Mouse (Mus musculus) heart, embryonic 12.5 days (tissue): ENCODE data around the gene Sec16a. TPM values are rescaled to one million over a fixed set of nuclear protein-coding genes. Genes with fewer than 3 reads are reported as not detected.

Experiments
- ATAC-seq: fragments of 200-750 bp; cut with Nextera tagmentation; 2 replicates; pipeline ENCODE4 v1.8.0; 2017; ENCODE audit warnings: moderate TSS enrichment, moderate library complexity; ENCODE audit not compliant: insufficient number of reproducible peaks, low FRiP score
- H3K27ac ChIP-seq: fragments of 300-500 bp; sonication (generic); 2 replicates; pipeline ENCODE4 v1.5.1; 2016; ENCODE audit warnings: mild to moderate bottlenecking, moderate library complexity; ENCODE audit not compliant: poor library complexity, severe bottlenecking
- H3K27me3 ChIP-seq: fragments of 300-500 bp; sonication (generic); replicated peaks from 2 replicates; pipeline ENCODE4 v1.6.1; 2016; ENCODE audit warnings: mild to moderate bottlenecking, moderate library complexity
- H3K36me3 ChIP-seq: fragments of 300-500 bp; sonication (generic); 2 replicates; pipeline ENCODE4 v1.6.1; 2016; ENCODE audit warnings: mild to moderate bottlenecking, moderate library complexity
- H3K4me1 ChIP-seq: fragments of 300-500 bp; sonication (generic); replicated peaks from 2 replicates; pipeline ENCODE4 v1.6.1; 2016; ENCODE audit warnings: mild to moderate bottlenecking
- H3K4me2 ChIP-seq: fragments of 300-500 bp; sonication (generic); 2 replicates; pipeline ENCODE4 v1.6.1; 2016; ENCODE audit warnings: mild to moderate bottlenecking, moderate library complexity
- H3K4me3 ChIP-seq: fragments of 300-500 bp; sonication (generic); 2 replicates; pipeline ENCODE4 v1.5.1; 2016; ENCODE audit warnings: mild to moderate bottlenecking
- H3K9ac ChIP-seq: fragments of 300-500 bp; sonication (generic); 2 replicates; pipeline ENCODE4 v1.6.1; 2016; ENCODE audit warnings: mild to moderate bottlenecking, moderate library complexity
- H3K9me3 ChIP-seq: fragments of 300-500 bp; sonication (generic); replicated peaks from 2 replicates; pipeline ENCODE4 v1.6.1; 2016; ENCODE audit warnings: mild to moderate bottlenecking, moderate library complexity
- WGBS: fragments of 180-500 bp; shearing (Covaris S2); methylation state at CpG from one replicate; pipeline ENCODE4 v1.1.7; 2016; 5-methylcytosine and 5-hydroxymethylcytosine counted together
- polyA plus RNA-seq: library from polyadenylated mRNA; unstranded; fragments of >200 nt; fragmentation: Nextera tagmentation; extraction: Ambion mirVana; gene quantifications from 2 replicates; pipeline ENCODE4 v1.2.1, GENCODE M21; 2016

The Sec16a gene
- polyA plus RNA-seq, 1 experiment from 2014 or later: 22.6 TPM

- H3K4me2 ChIP-seq: peak within 1 kb of the TSS; percentile 98
- under 1% methylated on average over 57 of the region's 57 CpGs for WGBS
Observed at GRCm38 (mm10) chr2:26408515-26409356, 36.3 kb downstream of the Sec16a start, which contains the start of gene Inpp5e. Gene Inpp5e (minus strand): TSS chr2:26409203.

DNA sequence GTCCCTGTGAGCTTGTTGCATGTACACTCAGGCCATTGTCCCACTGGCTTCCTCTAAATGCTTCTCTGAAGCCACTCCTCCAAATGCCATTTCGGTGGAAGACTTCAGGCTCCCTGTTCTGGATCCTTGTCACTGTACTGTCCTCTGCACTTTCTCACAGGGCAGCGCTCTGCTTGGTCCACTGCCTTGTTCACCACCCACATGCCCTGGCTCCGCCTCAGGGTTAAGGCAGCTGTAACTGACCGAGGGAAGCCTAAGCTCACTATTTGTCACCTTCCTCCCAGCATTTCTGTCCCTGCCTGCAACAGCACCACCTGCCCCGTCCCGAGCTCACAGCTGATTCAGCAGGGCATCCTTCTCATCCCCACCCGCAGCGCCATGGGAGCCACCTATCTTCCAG is 41.7 kb downstream of the Sec16a start:
- Histone ChIP-seq H3K9me3 (no peaks in the 10 kb centered on the region), H3K36me3 (peaks cover 48% of the 10 kb centered on the region), H3K27ac (no peak overlapping the region), H3K9ac (no peak overlapping the region), H3K4me3 (no peak overlapping the region), H3K4me1 (peaks cover 33% of the 10 kb centered on the region), H3K27me3 (no peaks in the 10 kb centered on the region), H3K4me2 (no peak overlapping the region)
- ATAC-seq: no peak
- 62% methylated on average over 8 of the region's 8 CpGs for WGBS

More at GRCm38 (mm10) chr2:26408515-26409356, 36.3 kb downstream of the Sec16a start, which contains the start of gene Inpp5e:
- Histone ChIP-seq H3K4me3 (peak within 1 kb of the TSS; percentile 88), H3K9me3 (no peaks in the 10 kb centered on the region), H3K27ac (peak within 1 kb of the TSS; percentile 63), H3K9ac (peak within 1 kb of the TSS; percentile 95), H3K36me3 (peaks cover 42% of the 10 kb centered on the region), H3K4me1 (peaks cover 38% of the 10 kb centered on the region), H3K27me3 (no peaks in the 10 kb centered on the region)
- peak; percentile 95 for ATAC-seq

DNA sequence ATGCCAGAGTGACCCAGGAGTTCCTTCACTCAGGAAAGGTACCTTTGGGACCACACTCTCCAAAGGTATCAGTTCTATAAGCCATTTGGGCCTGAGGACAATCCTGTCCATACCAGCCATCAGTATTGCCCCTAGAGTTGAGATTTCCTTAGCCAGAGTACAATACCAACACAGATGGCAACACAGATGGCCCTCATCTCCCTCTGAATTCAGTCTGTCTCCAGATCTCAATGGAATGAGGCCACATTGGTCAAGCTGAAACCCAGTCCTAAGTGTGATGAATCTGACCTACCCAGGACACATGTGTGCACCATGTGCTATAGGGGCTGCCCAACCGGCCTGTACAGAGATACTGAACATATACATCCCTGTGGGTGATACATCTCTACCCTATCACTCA is 42.8 kb downstream of the Sec16a start:
- Histone ChIP-seq H3K4me3 (no peak overlapping the region), H3K9ac (no peak overlapping the region), H3K27ac (no peak overlapping the region), H3K9me3 (no peaks in the 10 kb centered on the region), H3K27me3 (no peaks in the 10 kb centered on the region), H3K36me3 (peaks cover 58% of the 10 kb centered on the region), H3K4me1 (peaks cover 23% of the 10 kb centered on the region), H3K4me2 (no peak overlapping the region)
- no peak for ATAC-seq
- WGBS: 81% methylated on average over 1 of the region's 1 CpGs

GRCm38 (mm10) chr2:26401023-26401422 is 44.0 kb downstream of the Sec16a start:
- H3K27me3 ChIP-seq: no peaks in the 10 kb centered on the region
- no peak overlapping the region for H3K4me3 ChIP-seq
- no peak overlapping the region for H3K9ac ChIP-seq
- H3K9me3 ChIP-seq: no peaks in the 10 kb centered on the region
- H3K4me2 ChIP-seq: no peak overlapping the region
- H3K4me1 ChIP-seq: peaks cover 11% of the 10 kb centered on the region
- no peak overlapping the region for H3K27ac ChIP-seq
- no peak for ATAC-seq
- peaks cover 67% of the 10 kb centered on the region for H3K36me3 ChIP-seq
- 84% methylated on average over 4 of the region's 4 CpGs for WGBS

DNA sequence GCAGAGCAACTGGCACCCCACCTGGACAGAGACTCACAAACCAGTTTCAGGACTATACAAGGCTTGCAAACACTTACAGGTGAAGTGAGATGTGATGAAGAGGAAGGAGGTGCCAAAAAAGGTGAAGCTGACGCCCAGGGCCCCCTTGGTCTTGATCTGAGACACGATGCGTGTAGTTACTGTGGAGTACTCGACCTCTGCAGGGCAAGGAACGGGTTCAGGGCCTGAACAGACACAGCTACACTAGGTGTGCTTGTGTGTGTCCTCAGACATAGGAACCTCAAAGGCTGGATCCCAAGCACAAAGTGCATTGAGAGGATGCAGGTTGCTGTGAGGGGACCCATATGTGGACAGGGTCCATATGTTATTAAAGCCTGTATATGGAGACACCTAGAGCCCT is 44.7 kb downstream of the Sec16a start:
- Histone ChIP-seq H3K27me3 (no peaks in the 10 kb centered on the region), H3K4me2 (no peak overlapping the region), H3K27ac (no peak overlapping the region), H3K9me3 (no peaks in the 10 kb centered on the region), H3K9ac (no peak overlapping the region), H3K4me3 (no peak overlapping the region), H3K4me1 (peaks cover 3% of the 10 kb centered on the region; the same call in 1 of the 2 replicates), H3K36me3 (peaks cover 74% of the 10 kb centered on the region)
- WGBS: 83% methylated on average over 5 of the region's 5 CpGs
- no peak for ATAC-seq

GRCm38 (mm10) chr2:26399647-26400046 is 45.4 kb downstream of the Sec16a start:
- 69% methylated on average over 5 of the region's 5 CpGs for WGBS
- H3K27me3 ChIP-seq: no peaks in the 10 kb centered on the region
- no peak overlapping the region for H3K4me3 ChIP-seq
- 0 out of 2 replicates have a peak, but pooled peaks have one; percentile 26 for ATAC-seq
- no peaks in the 10 kb centered on the region for H3K9me3 ChIP-seq
- H3K27ac ChIP-seq: no peak overlapping the region
- peaks cover 80% of the 10 kb centered on the region for H3K36me3 ChIP-seq
- H3K4me2 ChIP-seq: no peak overlapping the region
- H3K9ac ChIP-seq: no peak overlapping the region
- peaks cover 2% of the 10 kb centered on the region; the same call in 1 of the 2 replicates for H3K4me1 ChIP-seq

DNA sequence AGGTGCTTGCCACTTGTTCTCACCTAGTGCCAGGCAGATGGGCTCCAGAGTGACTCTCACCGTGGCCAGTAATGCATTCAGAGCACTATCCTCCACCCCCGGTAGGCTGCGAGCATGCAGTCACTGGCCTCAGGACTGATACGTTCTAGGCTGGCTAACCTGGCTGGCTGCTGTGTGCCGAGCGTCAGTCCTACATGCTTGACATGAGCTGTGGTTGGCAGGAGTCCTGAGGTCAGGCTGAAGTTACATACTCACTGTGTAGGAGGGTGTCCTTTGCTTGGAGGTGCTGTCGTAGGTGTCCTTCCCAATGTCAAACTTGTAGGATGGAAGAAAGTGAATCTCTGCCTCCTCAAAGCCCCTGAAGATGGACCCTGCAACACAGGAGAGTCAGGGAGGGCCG is 46.0 kb downstream of the Sec16a start:
- Histone ChIP-seq H3K4me2 (no peak overlapping the region), H3K9ac (no peak overlapping the region), H3K27me3 (no peaks in the 10 kb centered on the region), H3K4me1 (no peaks in the 10 kb centered on the region; the same call in 1 of the 2 replicates), H3K4me3 (no peak overlapping the region), H3K36me3 (peaks cover 87% of the 10 kb centered on the region), H3K9me3 (no peaks in the 10 kb centered on the region), H3K27ac (no peak overlapping the region)
- ATAC-seq: no peak
- 85% methylated on average over 8 of the region's 8 CpGs for WGBS

DNA sequence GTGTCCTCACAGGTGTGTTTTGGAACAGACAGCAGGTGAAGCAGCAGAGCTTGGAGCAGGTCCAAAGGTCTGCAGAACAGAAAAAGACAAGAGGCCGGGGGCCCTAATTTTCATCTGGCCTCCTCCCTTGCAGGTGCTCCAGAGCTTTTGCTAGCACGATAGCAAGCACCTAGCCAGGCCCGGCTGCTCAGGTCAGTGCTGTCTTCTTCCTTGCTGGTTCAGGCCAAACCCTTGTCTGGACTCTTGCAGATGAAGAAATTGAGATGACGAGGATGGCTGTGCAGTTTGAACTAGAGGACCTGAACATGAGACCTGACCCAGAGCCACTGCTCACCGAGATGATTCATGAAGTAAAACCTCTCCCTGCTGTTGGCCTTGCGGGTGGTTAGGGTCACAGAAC is 53.4 kb downstream of the Sec16a start:
- 90% methylated on average over 6 of the region's 6 CpGs for WGBS
- no peak for ATAC-seq
- Histone ChIP-seq H3K4me1 (peaks cover 20% of the 10 kb centered on the region), H3K4me2 (no peak overlapping the region), H3K27ac (no peak overlapping the region), H3K27me3 (no peaks in the 10 kb centered on the region), H3K9ac (no peak overlapping the region), H3K9me3 (no peaks in the 10 kb centered on the region), H3K36me3 (peaks cover 76% of the 10 kb centered on the region), H3K4me3 (no peak overlapping the region)

DNA sequence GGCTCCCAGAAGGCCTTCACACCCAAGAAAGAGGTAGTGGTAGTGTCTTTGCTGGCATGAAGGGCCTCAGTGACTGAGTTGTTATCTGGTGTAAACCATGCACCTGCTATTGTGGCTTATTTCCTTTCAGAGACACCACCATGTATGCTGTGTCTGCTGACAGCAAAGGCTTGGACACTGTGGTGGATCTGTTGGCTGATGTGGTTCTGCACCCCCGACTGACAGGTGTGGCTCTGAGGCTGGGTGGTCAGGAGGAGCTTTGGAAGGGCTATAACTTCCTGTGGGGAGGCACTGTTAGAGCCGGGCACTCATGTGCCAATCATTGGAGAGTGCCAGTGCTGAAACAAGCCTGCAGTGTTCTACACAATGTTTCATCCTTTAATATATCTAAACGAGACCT is 54.1 kb downstream of the Sec16a start:
- Histone ChIP-seq H3K36me3 (peaks cover 76% of the 10 kb centered on the region), H3K27ac (no peak overlapping the region), H3K27me3 (no peaks in the 10 kb centered on the region), H3K4me2 (no peak overlapping the region), H3K9me3 (no peaks in the 10 kb centered on the region), H3K4me1 (peaks cover 20% of the 10 kb centered on the region), H3K9ac (no peak overlapping the region), H3K4me3 (no peak overlapping the region)
- 83% methylated on average over 3 of the region's 3 CpGs for WGBS
- ATAC-seq: no peak

DNA sequence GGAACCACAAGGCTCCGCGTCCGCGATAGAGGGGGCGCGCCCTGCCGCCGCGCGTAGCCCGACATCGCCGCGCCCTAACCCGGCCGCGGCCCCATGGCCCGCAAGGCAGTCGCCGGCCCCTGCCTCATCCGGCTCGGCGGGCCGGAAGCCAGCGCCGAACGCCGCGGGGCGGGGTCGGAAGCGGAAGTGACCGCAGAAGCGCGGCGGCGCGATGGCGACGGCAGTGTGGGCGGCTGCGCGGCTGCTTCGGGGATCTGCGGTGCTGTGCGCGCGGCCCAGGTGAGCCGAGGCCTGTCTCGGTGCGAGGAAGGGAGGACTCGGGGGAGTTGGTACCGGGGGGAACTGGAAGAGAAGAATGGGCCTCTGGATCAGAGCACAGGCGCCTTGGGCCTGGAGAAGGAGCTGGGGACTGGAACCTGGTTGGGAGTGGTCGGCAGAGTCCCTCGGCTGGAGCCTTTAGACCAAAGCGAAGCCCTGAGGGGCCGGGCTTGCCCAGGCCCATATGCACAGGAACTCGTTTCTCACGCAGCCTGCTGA is 55.8 kb downstream of the Sec16a start, which contains the start of the genes Entr1 and Pmpca:
Gene Entr1, minus strand, starts transcription at position 163 of the 537 bp plus-strand sequence.
Gene Pmpca, plus strand, starts transcription at position 186 of the 537 bp plus-strand sequence.
- H3K4me1 ChIP-seq: peaks cover 20% of the 10 kb centered on the region
- peak within 1 kb of the TSS; percentile 95 for H3K4me3 ChIP-seq
- no peaks in the 10 kb centered on the region for H3K9me3 ChIP-seq
- WGBS: 0% methylated on average over 60 of the region's 60 CpGs
- H3K27me3 ChIP-seq: no peaks in the 10 kb centered on the region
- peaks cover 76% of the 10 kb centered on the region for H3K36me3 ChIP-seq
- peak within 1 kb of the TSS; percentile 94 for H3K9ac ChIP-seq
- H3K27ac ChIP-seq: peak within 1 kb of the TSS; percentile 34
- peak; percentile 89 for ATAC-seq
- H3K4me2 ChIP-seq: peak within 1 kb of the TSS; percentile 98

- Histone ChIP-seq H3K36me3 (peaks cover 76% of the 10 kb centered on the region), H3K27ac (peak overlapping the region; percentile 34), H3K9ac (peak overlapping the region; percentile 94), H3K9me3 (no peaks in the 10 kb centered on the region), H3K27me3 (no peaks in the 10 kb centered on the region), H3K4me3 (peak overlapping the region; percentile 95), H3K4me2 (peak overlapping the region; percentile 98), H3K4me1 (peaks cover 20% of the 10 kb centered on the region)
- peak; percentile 58 for ATAC-seq
- under 1% methylated on average over 40 of the region's 45 CpGs for WGBS
Observed at GRCm38 (mm10) chr2:26388682-26389153, 56.3 kb downstream of the Sec16a start.
